In the genomic region with DNA sequence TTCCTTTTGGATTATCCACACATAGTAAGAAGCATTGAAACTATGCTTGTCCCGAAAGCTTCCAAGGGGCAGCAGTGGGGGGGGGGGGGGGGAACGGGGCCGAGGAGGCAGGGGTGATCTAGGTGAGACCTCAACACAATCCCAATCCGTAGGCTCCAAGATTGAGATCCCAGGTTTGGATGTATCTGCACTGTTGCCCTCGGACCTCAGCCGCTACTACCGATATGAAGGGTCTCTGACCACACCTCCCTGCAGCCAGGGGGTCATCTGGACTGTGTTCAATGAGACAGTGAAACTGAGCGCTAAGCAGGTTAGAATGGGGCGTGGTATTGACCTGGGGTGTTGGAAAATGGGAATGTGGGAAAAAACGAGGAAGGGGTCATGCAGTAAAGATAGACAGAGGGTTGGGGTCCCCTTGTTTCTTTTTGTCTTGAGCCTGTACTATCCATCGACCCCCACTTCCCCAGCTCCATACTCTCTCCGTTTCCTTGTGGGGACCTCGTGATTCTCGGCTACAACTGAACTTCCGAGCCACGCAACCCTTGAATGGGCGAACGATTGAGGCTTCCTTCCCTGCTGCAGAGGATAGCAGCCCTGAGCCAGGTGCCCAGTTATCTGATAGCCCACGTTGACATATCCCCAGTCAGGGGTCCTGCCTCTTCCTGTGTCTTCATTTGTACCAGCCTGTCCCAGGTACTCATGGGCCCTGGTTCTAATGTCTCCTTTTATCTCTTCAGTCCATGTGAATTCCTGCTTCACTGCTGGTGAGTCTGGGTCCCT, we compare ENCODE assay signal across 26 mouse cellular contexts. TPM values are rescaled to one million over a fixed set of nuclear protein-coding genes. Genes with fewer than 3 reads are reported as not detected.
"Had no signal": no experiment of that assay in that cellular context is flagged by ENCODE, and none has a peak within 500 bp of the region (broad histone marks: within the 10 kb centered on the region; RNA-seq: fewer than 3 reads in every experiment).

No protein-coding gene starts in this region.

- H3K4me3 ChIP-seq: heart, embryonic 10.5 days; heart, embryonic 13.5 days; hindbrain, embryonic 10.5 days; hindbrain, embryonic 12.5 days; intestine, embryonic 15.5 days; kidney, embryonic 15.5 days; layer of hippocampus, adult 2 months; left cerebral cortex, adult 2 months; limb, embryonic 10.5 days; limb, embryonic 12.5 days; liver, embryonic 13.5 days had no signal

- H3K27ac ChIP-seq: heart, embryonic 10.5 days; heart, embryonic 13.5 days; hindbrain, embryonic 10.5 days; hindbrain, embryonic 12.5 days; hindbrain, embryonic 14.5 days; intestine, embryonic 15.5 days; kidney, embryonic 15.5 days; kidney, postnatal 0 days; layer of hippocampus, adult 2 months; left cerebral cortex, adult 2 months; limb, embryonic 10.5 days; limb, embryonic 12.5 days; liver, embryonic 13.5 days had no signal

- H3K4me2 ChIP-seq: heart, embryonic 13.5 days; hindbrain, embryonic 12.5 days; hindbrain, embryonic 14.5 days; intestine, embryonic 15.5 days; kidney, embryonic 15.5 days; limb, embryonic 12.5 days; liver, embryonic 11.5 days; liver, embryonic 13.5 days had no signal

- ATAC-seq: hindbrain, embryonic 16.5 days; inflammation-experienced regulatory T-cells, adult 6 months; intestine, embryonic 15.5 days; intestine, postnatal 0 days had no signal

- H3K9me3 ChIP-seq: heart, embryonic 10.5 days; heart, embryonic 13.5 days; hindbrain, embryonic 10.5 days; hindbrain, embryonic 12.5 days; intestine, embryonic 15.5 days; kidney, embryonic 15.5 days; limb, embryonic 10.5 days; limb, embryonic 12.5 days; liver, embryonic 13.5 days had no signal

- H3K36me3 ChIP-seq: hindbrain, embryonic 10.5 days; hindbrain, embryonic 12.5 days; intestine, embryonic 15.5 days; liver, embryonic 13.5 days had no signal

- DNase-seq: gastrocnemius, postnatal 25 days; heart, adult 18-20 months; heart, postnatal 10 days; kidney, adult 2 months; kidney, adult 9 months; kidney, postnatal 14 days; kidney, postnatal 36 days; liver; liver, embryonic 13.5 days had no signal

- H3K9ac ChIP-seq: heart, embryonic 13.5 days; hindbrain, embryonic 12.5 days; hindbrain, embryonic 14.5 days; intestine, embryonic 15.5 days; kidney, embryonic 15.5 days; limb, embryonic 12.5 days; liver, embryonic 13.5 days had no signal

- H3K27me3 ChIP-seq: intestine, embryonic 15.5 days had no signal

RNA-seq across cellular contexts. Expression of a gene that starts 11.7 kb away (rescaled TPM):
- polyA plus RNA-seq: inflammation-experienced regulatory T-cells, adult 6 months had no signal

RNA-seq across cellular contexts. Expression of a gene that starts 28.3 kb away (rescaled TPM):
- polyA plus RNA-seq: heart, embryonic 10.5 days; heart, embryonic 13.5 days; hindbrain, embryonic 10.5 days; hindbrain, embryonic 12.5 days; hindbrain, embryonic 14.5 days; hindbrain, embryonic 16.5 days; intestine, embryonic 15.5 days; intestine, postnatal 0 days; kidney, embryonic 15.5 days; kidney, postnatal 0 days; limb, embryonic 10.5 days; limb, embryonic 12.5 days; limb, embryonic 14.5 days; liver, embryonic 11.5 days; liver, embryonic 13.5 days had no signal
